ENCODE assay signal across 11 mouse cellular contexts in genomic region chr13:20139825-20140665, GRCm38 (mm10). TPM values are rescaled to one million over a fixed set of nuclear protein-coding genes. Genes with fewer than 3 reads are reported as not detected.
DNase-seq lines count a peak whose midpoint lies in the region; ATAC-seq and TF ChIP-seq lines count a peak whose summit lies in the region.
"Had no signal": no experiment of that assay in that cellular context is flagged by ENCODE, and none has a peak within 500 bp of the region (broad histone marks: within the 10 kb centered on the region; RNA-seq: fewer than 3 reads in every experiment).

No protein-coding gene starts in this region.

- peak; percentile 43 for DNase-seq in liver
- no peak for DNase-seq in liver, postnatal 0 days
- peak; percentile 56 for DNase-seq in CD4-positive helper T cell, adult 2 months (ENCODE audit: low read depth, low spot score)
- DNase-seq in forebrain, postnatal 0 days: no peak
- peak; percentile 59 to 68 for DNase-seq in natural killer cell, adult 2 months (ENCODE audit: low spot score in 2 of 2)
- no peak for DNase-seq in gastrocnemius, adult 8-10 months (ENCODE audit: low spot score in 2 of 2)
- DNase-seq in kidney, postnatal 10 days: no peak
- DNase-seq: heart, postnatal 36 days; kidney, adult 2 months; right cerebral cortex, postnatal 4 days; thymus, adult 18-20 months had no signal

- peaks cover 13% of the 10 kb centered on the region for H3K4me1 ChIP-seq in liver, postnatal 0 days (ENCODE audit: insufficient read depth)
- no peaks in the 10 kb centered on the region for H3K4me1 ChIP-seq in forebrain, postnatal 0 days (ENCODE audit: insufficient read depth)

- no peak for TF ChIP-seq CTCF in liver, postnatal 0 days (IDR thresholded peaks at IDR 0.05; ENCODE audit: low read depth)
- no peak for TF ChIP-seq CTCF in forebrain, postnatal 0 days (IDR thresholded peaks at IDR 0.05; ENCODE audit: low read depth)

- WGBS in liver, postnatal 0 days (ENCODE audit: insufficient replicate concordance): 58% methylated on average over 4 of the region's 4 CpGs
- 71% methylated on average over 4 of the region's 4 CpGs for WGBS in forebrain, postnatal 0 days

- no peaks in the 10 kb centered on the region for H3K36me3 ChIP-seq in liver, postnatal 0 days (replicated peaks; ENCODE audit: insufficient read depth, low read length)
- no peaks in the 10 kb centered on the region for H3K36me3 ChIP-seq in forebrain, postnatal 0 days (ENCODE audit: insufficient read depth)

- no peaks in the 10 kb centered on the region for H3K27me3 ChIP-seq in liver, postnatal 0 days (ENCODE audit: insufficient read depth, low read length)
- peaks cover 3% of the 10 kb centered on the region; the same call in 1 of the 2 replicates for H3K27me3 ChIP-seq in forebrain, postnatal 0 days (ENCODE audit: insufficient read depth, low read length)

- no peaks in the 10 kb centered on the region for H3K9me3 ChIP-seq in liver, postnatal 0 days (ENCODE audit: low read length)
- no peaks in the 10 kb centered on the region for H3K9me3 ChIP-seq in forebrain, postnatal 0 days (ENCODE audit: low read length)

- ATAC-seq in liver, postnatal 0 days: no peak
- peak; percentile 81 for ATAC-seq in forebrain, postnatal 0 days

- no peak for TF ChIP-seq EP300 in liver, postnatal 0 days (IDR thresholded peaks at IDR 0.05; ENCODE audit: low read depth)

- H3K4me2 ChIP-seq in liver, postnatal 0 days (ENCODE audit: low read depth, low read length): no peak overlapping the region
- H3K4me2 ChIP-seq in forebrain, postnatal 0 days (ENCODE audit: low read depth): no peak overlapping the region

- no peak overlapping the region for H3K9ac ChIP-seq in liver, postnatal 0 days (replicated peaks)
- H3K9ac ChIP-seq in forebrain, postnatal 0 days: no peak overlapping the region

- H3K27ac ChIP-seq in liver, postnatal 0 days (ENCODE audit: low read depth): no peak overlapping the region
- no peak overlapping the region for H3K27ac ChIP-seq in forebrain, postnatal 0 days (ENCODE audit: low read depth, low read length)

- no peak overlapping the region for H3K4me3 ChIP-seq in liver, postnatal 0 days (ENCODE audit: low read depth, low read length)
- H3K4me3 ChIP-seq in forebrain, postnatal 0 days (ENCODE audit: low read depth, low read length): no peak overlapping the region

RNA-seq across cellular contexts. Expression of gene Elmo1, which starts 49.6 kb away (rescaled TPM):
- polyA plus RNA-seq in liver, postnatal 0 days (2015; fragmentation: Nextera tagmentation; extraction: Ambion mirVana): 2.7 and 3.1 TPM in 2 replicates
- total RNA-seq in forebrain, postnatal 0 days (2014; rRNA removed): 25.8 and 30.9 TPM in 2 replicates
- polyA plus RNA-seq in forebrain, postnatal 0 days (2015; fragmentation: Nextera tagmentation; extraction: Ambion mirVana): 25.5 and 33.5 TPM in 2 replicates
- total RNA-seq in gastrocnemius, adult 8-10 months (2022): 1 to 10 TPM; 1.3 to 3.7 (median 2.4) TPM

Comparison
In these comparisons a context has a peak if more than half of its experiments do, and no peak if none do; other contexts are left out.
1. DNase-seq: peak in liver (single experiment), CD4-positive helper T cell, adult 2 months (single experiment) and natural killer cell, adult 2 months (2 of 2); none in liver, postnatal 0 days (single experiment), forebrain, postnatal 0 days (single experiment), gastrocnemius, adult 8-10 months (0 of 2) and kidney, postnatal 10 days (single experiment).